ENCODE assay signal across 12 mouse cellular contexts in genomic region chr12:15985649-15986048, GRCm38 (mm10).
"Had no signal": no experiment of that assay in that cellular context is flagged by ENCODE, and none has a peak within 500 bp of the region (broad histone marks: within the 10 kb centered on the region; RNA-seq: fewer than 3 reads in every experiment).

No protein-coding gene starts in this region.

- H3K9ac ChIP-seq: limb, embryonic 12.5 days; liver, embryonic 13.5 days; liver, postnatal 0 days; lung, embryonic 15.5 days; midbrain, embryonic 12.5 days had no signal

- H3K36me3 ChIP-seq: limb, embryonic 12.5 days; liver, embryonic 13.5 days; lung, embryonic 15.5 days; midbrain, embryonic 12.5 days had no signal

- DNase-seq: kidney, postnatal 25 days; liver; liver, embryonic 13.5 days; liver, postnatal 0 days; lung, postnatal 14 days; right cerebral cortex, postnatal 14 days; thymus, postnatal 36 days had no signal

- H3K27ac ChIP-seq: limb, embryonic 12.5 days; liver, embryonic 13.5 days; lung, embryonic 15.5 days; macrophage; midbrain, embryonic 12.5 days had no signal

- H3K4me3 ChIP-seq: limb, embryonic 12.5 days; liver, embryonic 13.5 days; lung, embryonic 15.5 days; megakaryocyte, embryonic 14.5 days; midbrain, embryonic 12.5 days had no signal

- H3K4me2 ChIP-seq: limb, embryonic 12.5 days; liver, embryonic 13.5 days; lung, embryonic 15.5 days; midbrain, embryonic 12.5 days had no signal

- H3K27me3 ChIP-seq: limb, embryonic 12.5 days; liver, embryonic 13.5 days; lung, embryonic 15.5 days; midbrain, embryonic 12.5 days had no signal

- H3K4me1 ChIP-seq: liver, embryonic 13.5 days; lung, embryonic 15.5 days; megakaryocyte, embryonic 14.5 days; midbrain, embryonic 12.5 days had no signal

- ATAC-seq: liver, postnatal 0 days had no signal

- H3K9me3 ChIP-seq: limb, embryonic 12.5 days; liver, embryonic 13.5 days; lung, embryonic 15.5 days; megakaryocyte, embryonic 14.5 days; midbrain, embryonic 12.5 days had no signal
